Mouse (Mus musculus) hematopoietic stem cell, adult 5-6 weeks (primary cell): Measurements from ENCODE around the gene Plekhm1. TPM values are rescaled to one million over a fixed set of nuclear protein-coding genes. Genes with fewer than 3 reads are reported as not detected.

Experiments used
- ATAC-seq, 2 experiments: fragments of 125-278 bp in 1 of 2; replicated peaks in 1 of 2; 2 replicates each; pipeline ENCODE4 v1.8.0; 2016 to 2017; ENCODE audit warnings: inconsistent platforms in 2 of 2, mild to moderate bottlenecking in 2 of 2, moderate number of reproducible peaks in 2 of 2, low read depth in 1 of 2, moderate TSS enrichment in 1 of 2; ENCODE audit not compliant: low FRiP score in 2 of 2, poor library complexity in 2 of 2, severe bottlenecking in 2 of 2, insufficient read depth in 1 of 2, low TSS enrichment in 1 of 2
- total RNA-seq: library from RNA; stranded (forward); fragments of 172-1452, 232-1000 nt; gene quantifications from 2 replicates; pipeline ENCODE4 v1.2.3, GENCODE M21; 2017

The Plekhm1 gene
- total RNA-seq, 1 experiment from 2014 or later, result 4.0 TPM

- ATAC-seq, result peak; percentile 73 to 80
Measured at GRCm38 (mm10) chr11:103402198-103402597, 10.3 kb downstream of the Plekhm1 start.

- peak in 1 of 2 experiments; percentile 40; a peak in 1 of 4 replicates for ATAC-seq
Measured at GRCm38 (mm10) chr11:103399986-103400385, 12.5 kb downstream of the Plekhm1 start.

- peak; percentile 44; a peak in 1 of 4 replicates for ATAC-seq
Measured at GRCm38 (mm10) chr11:103399050-103399449, 13.4 kb downstream of the Plekhm1 start.

GRCm38 (mm10) chr11:103396682-103397081 is 15.8 kb downstream of the Plekhm1 start:
- ATAC-seq, result no peak

GRCm38 (mm10) chr11:103396236-103396635 is 16.3 kb downstream of the Plekhm1 start:
- ATAC-seq, result no peak; a peak in 1 of 4 replicates

- ATAC-seq, result no peak
Measured at GRCm38 (mm10) chr11:103394604-103395003, 17.9 kb downstream of the Plekhm1 start.

GRCm38 (mm10) chr11:103394025-103394424 is 18.5 kb downstream of the Plekhm1 start:
- no peak for ATAC-seq

- no peak for ATAC-seq
Measured at GRCm38 (mm10) chr11:103387870-103388526, 24.5 kb downstream of the Plekhm1 start.

- ATAC-seq, result no peak
Measured at GRCm38 (mm10) chr11:103386827-103387226, 25.7 kb downstream of the Plekhm1 start.

- ATAC-seq, result peak; percentile 95
Measured at GRCm38 (mm10) chr11:103381956-103382613, 30.4 kb downstream of the Plekhm1 start.

- no peak; a peak in 1 of 4 replicates for ATAC-seq
Measured at GRCm38 (mm10) chr11:103381505-103381904, 31.0 kb downstream of the Plekhm1 start.

- no peak for ATAC-seq
Measured at GRCm38 (mm10) chr11:103380460-103380859, 32.0 kb downstream of the Plekhm1 start.

GRCm38 (mm10) chr11:103378341-103378740 is 34.1 kb downstream of the Plekhm1 start:
- ATAC-seq, result no peak

- no peak for ATAC-seq
Measured at GRCm38 (mm10) chr11:103375772-103376171, 36.7 kb downstream of the Plekhm1 start.

- ATAC-seq, result peak; percentile 80 to 86
Measured at GRCm38 (mm10) chr11:103375258-103375657, 37.2 kb downstream of the Plekhm1 start.

- no peak for ATAC-seq
Measured at GRCm38 (mm10) chr11:103373922-103374321, 38.6 kb downstream of the Plekhm1 start.

GRCm38 (mm10) chr11:103372561-103372960 is 39.9 kb downstream of the Plekhm1 start:
- no peak for ATAC-seq

- no peak for ATAC-seq
Measured at GRCm38 (mm10) chr11:103372068-103372467, 40.4 kb downstream of the Plekhm1 start.

GRCm38 (mm10) chr11:103371222-103371539 is 41.3 kb downstream of the Plekhm1 start:
- no peak for ATAC-seq
